Mouse (Mus musculus) heart, adult 2 months (tissue): Measurements from ENCODE around the gene Faap100. TPM values are rescaled to one million over a fixed set of nuclear protein-coding genes. Genes with fewer than 3 reads are reported as not detected.

ENCODE experiments used
- DNase-seq, 2 experiments: peaks; one replicate each; pipeline ENCODE4 v3.0.0; 2021
- H3K27ac ChIP-seq: fragments of 200-600 bp; 2 replicates; pipeline ENCODE4 v1.8.1; 2022
- H3K27me3 ChIP-seq: fragments of 200-500 bp; 2 replicates; pipeline ENCODE4 v1.6.1; 2012; ENCODE audit warnings: mild to moderate bottlenecking, low read length, inconsistent platforms, mixed read lengths; ENCODE audit not compliant: control insufficient read depth, insufficient read depth
- H3K36me3 ChIP-seq: fragments of 200-500 bp; 2 replicates; pipeline ENCODE4 v1.6.1; 2012; ENCODE audit warnings: low read length, inconsistent platforms; ENCODE audit not compliant: control insufficient read depth, insufficient read depth
- H3K4me1 ChIP-seq: fragments of 200-500 bp; 2 replicates; pipeline ENCODE4 v1.6.1; 2011; ENCODE audit warnings: low read length; ENCODE audit not compliant: control insufficient read depth, insufficient read depth
- H3K4me3 ChIP-seq: fragments of 200-600 bp; 2 replicates; pipeline ENCODE4 v1.8.1; 2022
- H3K79me2 ChIP-seq: fragments of 200-500 bp; replicated peaks from 2 replicates; pipeline ENCODE4 v1.6.1; 2012; ENCODE audit warnings: mild to moderate bottlenecking, inconsistent platforms, low read length, moderate library complexity, mixed read lengths; ENCODE audit not compliant: control insufficient read depth, insufficient read depth
- H3K9ac ChIP-seq: fragments of 200-500 bp; 2 replicates; pipeline ENCODE4 v1.6.1; 2012; ENCODE audit warnings: low read depth, mild to moderate bottlenecking, control low read depth, inconsistent platforms, low read length, mixed read lengths
- CTCF ChIP-seq: fragments of 200-600 bp; IDR thresholded peaks from 2 replicates; pipeline ENCODE4 v1.8.1; 2022; ENCODE audit warnings: antibody characterized with exemption, mild to moderate bottlenecking, moderate library complexity
- EP300 ChIP-seq: fragments of 200-500 bp; IDR thresholded peaks from 2 replicates; pipeline ENCODE4 v1.6.1; 2011; ENCODE audit warnings: low read depth, low read length, control low read depth; ENCODE audit not compliant: insufficient read depth
- POLR2A ChIP-seq: fragments of 200-500 bp; IDR thresholded peaks from 2 replicates; pipeline ENCODE4 v1.6.1; 2011; ENCODE audit warnings: mild to moderate bottlenecking, low read depth, low read length, control low read depth; ENCODE audit not compliant: insufficient read depth
- WGBS: fragments of 180-500 bp; shearing (Covaris S2); methylation state at CpG from one replicate; pipeline ENCODE4 v1.1.7; 2018; 5-methylcytosine and 5-hydroxymethylcytosine counted together
- intact Hi-C: fragments of 180-260 bp; cut with DNase I; formaldehyde crosslinking; loops from one replicate; pipeline ENCODE4 v1.15.1; 2025
- polyA plus RNA-seq: library from polyadenylated mRNA; depleted of rRNA; stranded (reverse); fragments of >200 nt; gene quantifications from 2 replicates; pipeline ENCODE4 v1.2.3, GENCODE M21; 2012
- total RNA-seq, 2 experiments: library from RNA; stranded (reverse); gene quantifications; 2 replicates each; pipeline ENCODE4 v1.2.3; 2021

The Faap100 gene
- total and polyA plus RNA-seq, 3 experiments, result 13.0 to 25.8 (median 13.4) TPM

GRCm38 (mm10) chr11:120373820-120374586 lies 4.6 kb downstream of the Faap100 start:
- Histone ChIP-seq H3K9ac (no peak overlapping the region), H3K79me2 (no peaks in the 10 kb centered on the region), H3K4me1 (peaks cover 12% of the 10 kb centered on the region), H3K36me3 (no peaks in the 10 kb centered on the region), H3K4me3 (no peak overlapping the region), H3K27me3 (no peaks in the 10 kb centered on the region), H3K27ac (no peak overlapping the region; the same call in 1 of the 2 replicates)
- 0 out of 2 replicates have a peak, but pooled peaks have one; percentile 7 for TF ChIP-seq CTCF
- no peak for TF ChIP-seq POLR2A
- intact Hi-C loops, result no loop called here
- DNase-seq, result peak; percentile 84 to 85
- WGBS, result 66% methylated on average over 23 of the region's 23 CpGs

DNA sequence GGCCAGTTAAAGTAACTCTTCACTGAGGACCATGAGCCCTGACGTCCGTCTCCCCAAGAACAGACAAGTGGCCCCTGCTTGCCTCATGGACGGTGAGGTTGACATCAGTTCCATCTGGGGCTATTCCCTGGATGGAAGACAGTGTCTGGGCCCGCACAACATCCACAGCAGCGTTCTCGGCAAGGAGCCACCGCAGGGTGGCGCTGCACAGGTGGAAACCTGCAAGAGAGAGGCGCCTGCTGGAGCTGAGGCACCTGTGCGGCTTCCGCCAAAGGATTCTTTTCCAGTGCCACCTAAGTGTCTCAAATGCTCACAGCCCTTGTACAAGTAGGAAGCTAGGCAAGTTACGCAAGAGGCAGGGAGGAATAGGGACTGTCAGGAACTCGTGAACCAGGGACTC lies 5.5 kb downstream of the Faap100 start:
- Histone ChIP-seq H3K79me2 (no peaks in the 10 kb centered on the region), H3K4me1 (peaks cover 10% of the 10 kb centered on the region), H3K9ac (no peak overlapping the region), H3K27ac (no peak overlapping the region), H3K27me3 (no peaks in the 10 kb centered on the region), H3K36me3 (no peaks in the 10 kb centered on the region), H3K4me3 (no peak overlapping the region)
- intact Hi-C loops, result no loop called here
- WGBS, result 78% methylated on average over 13 of the region's 13 CpGs
- no peak for DNase-seq
- TF ChIP-seq EP300 (no peak), CTCF (no peak), POLR2A (no peak)

DNA sequence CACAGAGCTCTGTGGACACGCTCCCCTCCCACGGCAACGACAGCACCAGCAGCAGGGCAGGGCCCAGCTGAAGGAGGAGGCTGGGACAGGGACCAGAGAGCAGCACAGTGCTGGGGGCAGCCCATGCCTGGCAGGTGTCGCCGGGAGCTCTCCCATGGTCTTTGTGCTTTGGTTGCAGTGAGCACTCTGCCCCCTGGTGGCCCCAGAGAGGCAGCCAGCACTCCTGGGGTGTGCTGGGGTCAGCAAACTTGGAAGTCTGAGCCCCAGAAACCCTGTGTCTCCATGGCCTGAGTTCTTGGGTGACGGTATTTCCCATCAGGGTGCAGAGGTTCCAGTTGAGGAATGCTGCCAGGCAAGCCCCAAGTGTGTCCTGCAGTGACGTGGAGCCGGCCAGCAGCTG lies 8.9 kb downstream of the Faap100 start:
- Histone ChIP-seq H3K4me1 (peaks cover 3% of the 10 kb centered on the region; the same call in 1 of the 2 replicates), H3K27ac (no peak overlapping the region), H3K79me2 (no peaks in the 10 kb centered on the region), H3K9ac (no peak overlapping the region), H3K36me3 (no peaks in the 10 kb centered on the region), H3K27me3 (no peaks in the 10 kb centered on the region), H3K4me3 (no peak overlapping the region)
- peak; percentile 91 for TF ChIP-seq CTCF
- no peak for TF ChIP-seq POLR2A
- TF ChIP-seq EP300, result no peak
- DNase-seq, result peak; percentile 75 to 79
- intact Hi-C loops, result loop anchor here (2.0 kb wide), 1 partner anchor 15 kb away; no protein-coding TSS in a partner anchor
- 45% methylated on average over 8 of the region's 8 CpGs for WGBS

DNA sequence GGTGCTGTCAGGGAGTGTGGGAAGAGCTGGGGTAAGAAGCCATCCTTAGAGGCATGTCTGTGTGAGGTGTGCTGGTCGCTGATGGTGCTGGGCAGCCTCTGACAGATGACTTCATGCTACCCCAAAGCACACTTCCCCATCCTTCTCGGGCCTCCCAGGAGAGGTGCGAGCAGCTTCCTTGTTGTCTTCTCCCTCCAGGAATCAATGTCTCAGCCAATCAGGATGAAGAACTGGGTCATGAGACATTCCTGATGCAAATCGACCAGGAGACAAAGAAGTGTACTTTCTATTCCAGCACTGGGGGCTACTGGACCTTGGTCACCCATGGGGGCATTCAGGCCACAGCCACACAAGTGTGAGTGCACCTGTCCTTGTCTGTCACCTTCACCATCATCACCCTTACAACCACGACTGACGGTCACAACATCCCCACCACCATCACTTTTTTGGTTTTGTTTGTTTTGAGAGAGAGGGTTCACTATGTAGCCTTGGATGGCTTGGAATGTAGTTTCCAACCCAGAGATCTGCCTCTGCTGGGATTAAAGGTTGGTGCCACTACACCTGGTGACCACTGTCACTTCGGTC lies 12.0 kb downstream of the Faap100 start:
- H3K4me3 ChIP-seq, result no peak overlapping the region
- no peaks in the 10 kb centered on the region for H3K36me3 ChIP-seq
- no peaks in the 10 kb centered on the region for H3K4me1 ChIP-seq
- H3K27ac ChIP-seq, result no peak overlapping the region
- WGBS, result 42% methylated on average over 7 of the region's 7 CpGs
- H3K9ac ChIP-seq, result no peak overlapping the region
- intact Hi-C loops, result no loop called here
- H3K79me2 ChIP-seq, result no peaks in the 10 kb centered on the region
- no peak for DNase-seq
- H3K27me3 ChIP-seq, result no peaks in the 10 kb centered on the region
- TF ChIP-seq POLR2A (no peak), CTCF (no peak), EP300 (no peak)

DNA sequence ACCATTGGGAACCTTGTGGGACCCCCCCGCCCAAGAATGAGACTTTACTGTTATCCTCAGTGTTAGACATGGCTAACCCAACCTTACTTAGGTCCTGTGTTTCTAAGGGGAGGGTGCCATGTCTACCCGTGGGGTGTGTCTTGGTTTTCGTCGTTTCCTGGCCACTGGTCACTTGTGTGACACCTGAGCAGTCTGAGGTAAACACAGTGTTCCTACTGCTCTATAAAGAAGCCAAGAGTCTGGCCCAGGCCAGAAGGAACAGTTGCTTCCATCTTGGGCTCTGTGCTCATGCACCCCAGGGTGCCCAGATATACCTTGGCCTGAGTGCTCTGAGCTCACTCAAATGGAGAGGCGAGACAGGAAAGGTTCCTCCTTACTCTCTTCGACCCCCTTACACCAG lies 15.7 kb downstream of the Faap100 start:
- TF ChIP-seq CTCF, result no peak
- no peak for TF ChIP-seq POLR2A
- TF ChIP-seq EP300, result no peak

DNA sequence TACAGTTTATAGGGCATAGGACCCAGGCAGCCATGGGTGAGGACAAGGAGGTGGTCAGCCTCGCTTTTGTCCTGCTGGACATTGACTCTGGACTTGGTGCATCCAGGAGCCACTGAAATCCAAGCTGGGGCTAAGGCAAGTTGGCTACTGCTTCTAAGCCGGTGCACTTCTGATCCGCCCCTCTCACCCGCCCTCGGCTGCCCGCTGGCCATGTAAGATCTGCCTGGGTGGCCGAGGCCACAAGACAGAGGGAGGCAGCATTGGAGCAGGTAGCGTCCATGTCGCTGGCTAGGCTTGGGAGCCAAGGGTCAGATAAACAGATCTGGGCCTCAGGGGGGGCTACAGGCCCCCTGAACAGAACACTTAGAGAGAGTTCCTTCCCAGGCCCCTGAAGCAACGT lies 17.3 kb downstream of the Faap100 start, which contains the start of gene Fscn2:
Fscn2 (plus strand) TSS at position 240 of the 400 bp plus-strand sequence.
- intact Hi-C loops, result no loop called here
- 94% methylated on average over 10 of the region's 10 CpGs for WGBS
- peaks cover 4% of the 10 kb centered on the region for H3K4me1 ChIP-seq

More for the DNA sequence above, 15.7 kb downstream of the Faap100 start:
- intact Hi-C loops, result no loop called here
- 82% methylated on average over 6 of the region's 6 CpGs for WGBS
- Histone ChIP-seq H3K27me3 (no peaks in the 10 kb centered on the region), H3K9ac (no peak overlapping the region), H3K27ac (no peak overlapping the region), H3K79me2 (no peaks in the 10 kb centered on the region), H3K4me3 (no peak overlapping the region), H3K4me1 (peaks cover 4% of the 10 kb centered on the region), H3K36me3 (no peaks in the 10 kb centered on the region)
- no peak for DNase-seq

More for the DNA sequence above, 17.3 kb downstream of the Faap100 start, which contains the start of gene Fscn2:
- H3K27ac ChIP-seq, result no peak within 1 kb of the TSS
- no peak for DNase-seq
- no peaks in the 10 kb centered on the region for H3K36me3 ChIP-seq
- no peak within 1 kb of the TSS for H3K4me3 ChIP-seq
- TF ChIP-seq EP300 (no peak), POLR2A (no peak), CTCF (no peak)
- no peaks in the 10 kb centered on the region for H3K27me3 ChIP-seq
- H3K79me2 ChIP-seq, result no peaks in the 10 kb centered on the region
- no peak within 1 kb of the TSS for H3K9ac ChIP-seq
